Mouse (Mus musculus): Measurements from ENCODE around the gene A530016L24Rik. TPM values are rescaled to one million over a fixed set of nuclear protein-coding genes. Genes with fewer than 3 reads are reported as not detected.

Gene A530016L24Rik
- total RNA-seq, 2 experiments from 2014 or later: 0.74 to 0.95 TPM

DNA sequence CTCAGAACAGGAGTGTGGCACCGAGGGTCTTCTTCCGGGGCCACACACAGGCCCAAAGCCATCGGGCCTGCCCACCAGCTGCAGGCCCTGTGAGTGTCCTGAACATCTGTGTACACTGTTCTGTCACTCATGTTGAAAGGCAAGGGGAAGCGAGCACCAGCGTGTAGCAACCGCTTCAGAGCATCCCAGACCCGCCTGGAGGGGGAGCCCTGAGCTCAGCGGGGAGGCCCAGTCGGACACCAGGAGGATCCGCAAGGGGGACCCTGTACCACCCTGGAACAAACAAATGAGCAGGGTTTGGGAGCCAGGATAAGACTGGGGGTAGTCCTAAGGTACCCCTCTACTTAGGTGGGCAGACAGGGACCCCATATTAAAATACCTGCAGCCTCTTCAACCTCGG, 9.4 kb downstream of the A530016L24Rik start:
- intact Hi-C loops (cut with DNase I): no loop called here
- DNase-seq: no peak

DNA sequence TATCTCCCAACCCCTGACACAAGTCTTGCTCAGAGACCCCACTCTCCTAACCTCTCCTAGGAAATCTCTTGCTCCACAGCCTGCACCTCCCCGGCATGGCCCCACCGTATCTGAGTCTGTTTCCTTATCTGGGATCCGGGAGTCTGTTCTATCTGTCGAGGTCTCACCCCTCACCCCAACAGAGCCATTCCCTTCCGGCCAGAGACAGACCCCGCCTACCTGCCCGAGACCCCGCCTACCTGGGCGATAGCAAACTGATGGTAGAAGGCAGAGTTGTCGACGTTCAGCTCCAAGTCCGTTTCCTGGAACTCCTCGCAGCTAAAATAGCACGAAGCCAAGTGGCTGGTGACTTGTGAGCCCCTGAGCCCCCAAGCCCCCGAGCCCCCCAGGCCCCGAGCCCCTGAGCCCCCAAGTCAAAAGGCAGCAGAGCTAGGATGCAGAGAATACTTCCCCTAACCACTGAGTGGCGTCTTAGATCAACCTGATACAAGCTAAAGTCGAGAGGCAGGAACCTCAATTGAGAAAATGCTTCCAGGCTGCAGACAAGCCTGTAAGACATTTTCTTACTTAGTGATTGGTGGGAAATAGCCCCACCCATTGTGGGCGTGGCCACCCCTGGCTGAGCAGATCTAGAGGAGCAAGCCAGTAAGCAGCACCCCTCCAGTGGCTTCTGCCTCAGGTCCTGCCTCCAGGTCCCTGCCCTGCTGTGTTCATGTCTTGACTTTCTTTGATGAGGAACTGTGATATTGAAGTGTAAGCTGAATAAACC, 13.9 kb downstream of the A530016L24Rik start:
- DNase-seq: no peak
- intact Hi-C loops (cut with DNase I): no loop called here

DNA sequence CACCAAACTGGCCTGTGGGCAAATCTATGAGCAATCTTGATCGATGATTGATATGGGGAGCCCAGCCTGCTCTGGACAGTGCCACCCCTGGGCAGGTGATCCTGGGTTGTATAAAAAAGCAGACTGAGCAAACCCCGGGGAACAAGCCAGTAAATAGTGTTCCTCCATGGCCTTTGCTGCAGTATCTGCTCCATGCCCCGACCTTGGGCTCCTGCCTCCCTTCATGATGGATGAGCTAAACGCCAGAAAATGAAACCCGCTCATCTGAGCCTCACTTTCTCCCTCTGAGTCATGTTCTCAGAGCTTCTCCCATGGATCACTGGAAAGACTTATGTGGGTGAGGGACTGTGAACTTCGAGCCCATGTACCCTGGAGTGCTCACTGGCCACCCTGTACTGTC, 17.0 kb downstream of the A530016L24Rik start:
- intact Hi-C loops (cut with DNase I): no loop called here
- no peak for DNase-seq

DNA sequence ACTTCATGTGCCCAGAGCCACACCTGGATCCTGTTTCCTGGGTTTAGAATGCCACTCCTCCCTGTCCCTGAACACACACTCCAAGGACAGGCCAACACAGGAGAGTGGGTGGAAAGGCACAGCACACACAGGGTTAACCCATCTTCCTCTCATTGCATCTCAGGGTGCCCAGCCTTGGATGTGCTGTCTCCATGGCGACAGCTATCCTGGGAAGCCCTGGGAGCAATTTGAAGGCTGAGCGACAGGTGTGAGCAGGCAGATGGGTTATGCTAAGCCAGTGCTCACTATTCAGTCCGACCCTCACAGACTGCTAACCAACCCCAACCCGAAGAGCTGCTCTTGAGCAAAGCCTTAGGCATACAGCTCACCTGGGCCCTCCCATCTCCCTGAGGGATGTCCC, 18.0 kb downstream of the A530016L24Rik start:
- intact Hi-C loops (cut with DNase I): no loop called here
- peak; percentile 37 for DNase-seq

DNA sequence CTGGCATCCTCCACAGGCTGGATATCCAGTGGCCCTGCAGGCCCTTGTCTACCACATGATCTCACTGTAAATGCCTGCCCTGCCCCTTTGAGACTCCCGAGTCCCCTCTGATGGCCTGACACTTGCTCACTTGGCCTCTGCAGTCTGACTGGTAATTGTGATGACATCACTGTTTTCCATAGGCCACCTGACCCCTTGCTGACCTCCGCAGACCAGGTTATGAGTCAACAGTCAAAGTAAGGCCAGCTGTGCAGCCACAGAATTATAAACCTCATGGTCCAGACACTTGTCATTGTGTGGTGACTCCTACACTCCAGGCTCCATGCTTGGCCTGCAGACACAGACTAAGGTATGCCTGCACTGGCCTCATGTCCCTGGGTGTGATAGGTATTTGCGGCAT, 18.7 kb downstream of the A530016L24Rik start:
- intact Hi-C loops (cut with DNase I): no loop called here
- DNase-seq: no peak

DNA sequence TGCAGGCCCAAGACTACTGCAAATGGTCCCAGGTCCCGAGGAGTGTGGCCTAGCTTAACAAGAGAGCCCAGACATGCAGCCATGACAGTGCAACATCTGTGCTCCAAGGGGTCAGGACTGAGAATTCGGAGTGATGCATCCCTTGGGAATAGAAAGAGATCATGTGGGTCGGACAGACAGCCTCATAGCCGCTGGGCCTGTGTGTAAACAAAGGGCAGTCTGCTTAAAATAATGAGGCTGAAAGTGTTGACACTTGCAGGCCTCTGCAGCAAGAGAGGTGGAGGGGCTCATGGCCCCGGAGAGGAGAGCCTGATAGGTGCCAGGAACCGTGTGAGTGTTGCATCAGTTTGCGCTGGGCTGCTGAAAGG, 21.1 kb downstream of the A530016L24Rik start:
- intact Hi-C loops (cut with DNase I): no loop called here
- no peak for DNase-seq

DNA sequence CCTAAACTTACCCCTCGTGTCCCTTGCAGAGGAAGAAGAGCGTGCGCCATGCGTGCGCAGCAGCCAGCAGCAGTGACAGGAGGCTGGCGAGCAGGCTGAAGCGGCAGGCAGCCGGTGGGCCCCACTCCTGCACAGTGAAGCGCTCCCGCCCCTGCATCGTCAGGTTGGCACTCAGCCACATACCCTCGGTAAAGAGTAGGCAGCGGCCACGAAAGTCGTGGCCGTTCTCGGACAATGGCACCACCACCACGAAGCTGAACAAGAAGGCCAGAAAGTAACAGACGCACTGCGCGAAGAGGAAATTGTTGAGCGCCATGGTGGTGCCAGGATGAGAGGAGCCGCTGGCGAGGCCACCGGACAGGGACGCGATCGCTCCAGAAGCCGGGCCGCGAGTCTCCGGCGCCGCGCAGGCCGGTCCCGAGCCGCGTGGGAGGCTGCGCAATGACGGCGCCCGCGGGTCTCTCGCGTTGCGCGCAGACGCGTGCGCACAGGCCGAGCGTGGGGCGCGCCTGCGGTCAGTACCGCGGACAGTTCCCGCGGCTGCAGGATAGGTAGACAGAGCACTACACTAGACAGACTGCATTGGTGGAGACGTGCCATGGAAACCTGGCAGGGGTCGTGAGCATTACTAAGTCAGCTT, 21.6 kb downstream of the A530016L24Rik start:
- peak; percentile 54 for DNase-seq
- intact Hi-C loops (cut with DNase I): no loop called here

DNA sequence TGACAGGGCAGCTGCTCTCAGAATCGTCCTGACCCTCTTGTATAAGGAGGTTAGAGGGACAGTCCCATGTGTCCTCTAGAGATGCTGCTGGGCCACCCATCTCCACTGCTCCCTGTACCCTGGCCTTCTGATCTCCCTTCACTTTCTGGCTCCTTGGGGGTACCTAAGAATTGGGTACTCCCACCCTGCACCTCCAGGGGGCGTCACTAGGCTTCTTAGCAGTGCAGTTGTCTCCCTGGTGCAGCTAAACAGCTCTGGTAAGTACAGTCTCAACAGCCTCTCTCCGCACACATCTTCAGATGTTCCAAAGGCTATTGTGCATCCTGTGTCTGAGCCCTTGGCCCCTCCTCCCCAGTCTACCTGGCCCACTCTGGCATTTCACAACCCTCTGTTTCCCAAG, 25.6 kb downstream of the A530016L24Rik start:
- no peak for DNase-seq
- intact Hi-C loops (cut with DNase I): no loop called here

DNA sequence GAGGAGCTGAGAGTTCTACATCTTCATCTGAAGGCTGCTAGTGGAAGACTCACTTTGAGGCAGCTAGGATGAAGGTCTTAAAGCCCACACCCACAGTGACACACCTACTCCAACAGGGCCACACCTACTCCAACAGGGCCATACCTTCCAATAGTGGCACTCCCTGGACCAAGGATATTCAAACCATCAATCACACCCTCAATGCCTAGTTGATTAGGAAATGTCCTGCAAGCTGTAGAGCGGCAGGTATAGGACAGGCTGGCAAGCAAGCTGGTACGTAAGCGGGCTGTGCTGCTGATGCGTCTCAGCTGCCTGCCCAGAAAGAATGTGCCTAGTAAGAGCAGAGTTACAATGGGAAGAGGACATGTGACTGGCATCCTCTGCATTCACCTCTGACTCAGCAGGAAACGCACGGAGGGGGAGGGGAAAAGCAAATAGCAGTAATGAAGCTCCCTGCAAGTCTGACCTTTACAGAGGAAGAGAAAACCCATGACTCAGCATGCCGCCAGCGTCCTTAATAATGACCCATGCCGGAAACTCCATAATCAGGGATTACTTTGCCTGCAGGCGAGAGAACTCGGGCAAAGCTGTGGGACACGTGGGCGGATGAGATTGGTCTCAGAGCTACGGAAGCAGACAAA, 27.6 kb downstream of the A530016L24Rik start, which contains the start of gene Tmem179:
Tmem179 (minus strand) TSS at position 51 of the 641 bp plus-strand sequence.
- no peak for DNase-seq
- intact Hi-C loops (cut with DNase I): no loop called here

DNA sequence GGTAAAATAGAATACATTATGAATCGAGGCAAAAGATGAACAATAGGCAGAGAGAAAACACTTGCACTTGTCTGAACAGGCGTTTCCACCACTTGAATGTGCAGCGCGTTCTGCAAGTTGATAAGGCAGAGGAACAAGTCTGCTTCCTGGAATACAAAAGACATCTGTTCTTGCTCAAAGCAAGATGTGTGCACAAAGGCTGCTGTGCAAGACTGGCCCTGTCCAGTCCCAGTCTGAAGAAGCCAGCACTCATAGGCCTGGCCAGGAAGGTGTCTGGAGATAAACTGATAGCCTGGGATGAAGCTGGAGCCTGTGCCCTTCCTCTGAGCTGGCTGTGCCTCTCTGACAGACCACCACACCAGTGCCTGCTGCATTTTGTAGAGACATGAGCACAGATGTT, 28.9 kb downstream of the A530016L24Rik start:
- no peak for DNase-seq
- intact Hi-C loops (cut with DNase I): no loop called here

DNA sequence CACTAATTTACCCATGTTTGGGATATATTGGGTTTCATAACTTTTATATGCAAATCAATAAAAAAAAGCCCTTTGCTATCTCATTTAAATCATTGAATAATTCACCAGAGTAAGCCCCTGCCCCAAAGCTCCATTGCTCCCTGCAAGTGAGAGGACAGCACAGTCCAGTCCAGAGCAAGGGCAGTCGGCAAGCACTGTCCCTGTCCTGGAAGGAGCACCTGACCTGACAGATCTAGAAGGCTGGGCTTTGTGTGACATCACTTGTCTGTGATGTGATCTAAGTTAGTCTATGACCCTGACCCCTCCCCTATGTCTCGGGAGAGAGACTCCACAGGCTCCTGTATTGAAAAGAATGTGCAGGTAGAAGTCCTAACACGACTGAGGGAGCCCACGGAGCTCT, 44.5 kb downstream of the A530016L24Rik start:
- DNase-seq: no peak
- intact Hi-C loops (cut with DNase I): no loop called here

DNA sequence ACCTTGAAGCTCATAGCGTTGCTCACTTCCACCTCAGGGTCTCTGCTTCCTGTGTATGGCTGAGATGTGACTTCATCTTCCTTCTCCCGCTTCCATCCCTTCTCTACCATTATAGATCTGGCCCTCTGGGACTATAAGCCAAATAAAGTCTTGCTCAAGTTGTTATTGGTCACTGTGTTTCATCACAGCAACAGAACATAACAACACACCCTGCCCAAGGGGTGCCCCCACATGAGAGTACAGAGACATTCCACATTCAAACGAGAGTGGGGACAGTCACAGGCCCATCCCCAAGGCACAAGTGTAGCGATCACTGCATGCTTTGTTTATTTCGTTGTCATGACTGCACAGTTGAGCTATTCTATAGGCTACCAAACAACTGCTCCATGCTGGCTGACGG, 48.0 kb downstream of the A530016L24Rik start:
- intact Hi-C loops (cut with DNase I): no loop called here
- DNase-seq: no peak

DNA sequence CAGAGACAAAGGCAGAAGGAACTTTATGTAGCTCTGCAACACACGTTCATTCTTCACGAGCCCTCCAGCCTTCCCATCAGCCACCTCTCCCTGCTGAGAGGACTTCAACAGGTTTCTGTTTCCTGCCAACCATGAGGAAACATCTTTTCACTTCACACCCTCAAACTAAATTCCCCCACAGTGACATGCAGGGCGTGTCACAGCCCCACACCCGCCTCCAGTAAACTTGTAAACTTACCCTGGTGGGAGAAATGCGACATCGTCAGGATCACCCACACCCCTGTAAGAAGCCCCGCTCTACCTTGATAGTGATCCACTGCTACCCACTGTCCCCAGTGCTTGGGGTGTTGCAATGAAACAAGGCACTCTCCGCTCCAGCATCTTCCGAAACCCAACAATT, 49.1 kb downstream of the A530016L24Rik start:
- intact Hi-C loops (cut with DNase I): no loop called here
- DNase-seq: no peak

DNA sequence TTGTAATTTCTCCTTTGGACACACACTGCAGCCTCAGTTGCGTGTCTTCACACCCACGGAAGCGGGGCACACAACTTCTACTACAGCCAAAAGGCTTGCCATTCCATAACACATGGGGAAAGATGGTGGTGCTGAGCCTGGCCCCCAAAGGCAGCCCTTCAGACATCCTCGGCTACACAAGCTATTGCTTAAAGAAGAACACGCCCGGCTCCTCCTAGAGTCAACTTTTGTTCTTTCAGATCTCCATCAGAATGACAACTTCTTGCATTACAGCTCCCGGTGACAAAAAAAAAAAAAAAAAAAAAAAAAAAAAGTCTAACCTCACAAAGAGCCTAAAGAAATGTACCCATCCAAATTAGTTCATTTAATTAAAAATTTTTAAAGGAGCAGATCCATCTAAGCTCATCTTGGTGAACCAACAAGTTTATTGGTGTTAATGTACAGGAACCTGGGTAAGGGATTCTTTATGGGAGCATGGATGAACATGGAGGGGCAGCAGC, 50.3 kb downstream of the A530016L24Rik start:
- intact Hi-C loops (cut with DNase I): no loop called here

DNA sequence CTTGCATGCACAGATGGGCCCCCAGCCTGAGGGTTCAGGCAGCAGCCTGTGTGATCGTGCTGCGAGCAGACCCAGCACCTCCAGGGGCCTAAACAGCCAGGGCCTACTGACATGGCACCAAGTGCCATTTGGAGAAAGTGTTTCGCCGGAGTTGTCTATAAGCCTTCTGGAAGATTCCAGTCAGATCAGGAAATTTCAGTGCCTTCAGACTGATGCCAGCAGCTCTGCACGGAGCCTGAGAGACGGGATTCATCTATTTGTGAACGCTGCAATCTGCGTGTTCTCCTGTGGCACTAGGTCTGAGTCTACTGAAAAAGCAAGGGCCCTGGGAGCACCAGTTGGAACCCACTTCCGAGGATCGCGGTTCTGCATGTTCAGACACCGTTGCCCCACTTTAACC, 51.1 kb downstream of the A530016L24Rik start:
- DNase-seq: no peak
- intact Hi-C loops (cut with DNase I): loop anchor here (5.0 to 10.0 kb wide), 2 partner anchors 393 to 426 kb away; partner anchors contain the start of gene Kif26a

More for the DNA sequence above, 50.3 kb downstream of the A530016L24Rik start:
- DNase-seq: no peak

DNA sequence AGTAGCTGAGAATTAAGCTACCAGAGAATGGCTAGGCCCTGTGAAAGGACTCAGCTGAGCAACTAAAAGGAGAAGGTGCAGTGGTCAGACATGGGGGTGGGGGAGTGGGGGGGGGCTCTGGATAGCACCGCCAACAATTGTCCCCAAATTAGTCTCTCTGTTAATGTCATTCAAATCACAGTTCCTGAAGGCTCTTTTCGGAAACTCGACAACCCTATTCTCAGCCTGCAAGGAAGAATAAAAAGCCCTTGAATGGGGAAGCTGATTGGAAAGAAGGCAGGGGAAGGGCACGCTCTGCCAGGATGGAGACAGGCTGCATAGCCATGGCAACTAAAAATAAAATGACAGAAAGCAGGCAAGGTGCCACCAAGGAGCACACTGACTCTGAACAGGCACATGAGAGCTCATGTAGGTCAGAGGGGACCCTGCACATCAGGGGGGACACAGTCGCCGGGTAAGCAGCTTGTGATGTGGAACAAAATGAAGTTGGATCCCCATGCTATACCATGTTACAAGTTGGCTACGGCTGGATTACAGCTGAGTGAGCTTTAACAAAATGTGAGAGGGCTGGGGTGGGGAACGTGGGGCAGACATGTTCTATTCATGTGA, 52.3 kb downstream of the A530016L24Rik start:
- intact Hi-C loops (cut with DNase I): loop anchor here (5.0 to 10.0 kb wide), 2 partner anchors 394 to 427 kb away; partner anchors contain the start of gene Kif26a
- peak; percentile 67 for DNase-seq

DNA sequence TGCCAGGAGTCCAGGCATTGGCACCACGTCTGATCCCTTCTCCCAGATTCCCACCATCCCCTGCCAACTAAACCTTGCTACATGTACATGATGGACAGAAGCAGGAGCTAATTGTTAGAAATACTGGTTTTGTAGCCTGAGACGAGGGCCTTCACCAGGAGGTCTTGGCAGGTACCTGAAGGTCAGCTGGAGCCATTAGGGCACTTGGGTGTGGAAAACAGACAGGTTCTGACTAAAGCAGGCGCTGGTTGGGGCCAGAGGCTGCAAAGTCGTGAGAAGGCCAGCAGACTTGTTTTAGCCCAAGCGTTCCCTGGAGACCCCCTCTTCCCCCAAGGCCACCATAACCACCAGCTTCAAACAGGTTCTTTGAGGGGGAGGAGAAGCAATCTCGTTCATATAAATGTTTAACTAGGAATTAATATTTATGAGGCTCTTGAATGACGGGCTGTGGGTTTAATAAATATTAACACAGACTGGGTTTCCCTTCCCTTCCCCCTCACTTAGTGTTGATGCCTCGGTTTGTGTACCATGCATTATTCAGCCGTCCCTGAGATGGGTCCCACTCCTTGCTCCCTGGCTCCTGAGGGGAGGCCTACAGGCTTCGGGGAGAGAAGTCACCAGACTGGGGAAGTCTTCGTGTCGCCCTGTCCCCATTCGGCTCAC, 53.1 kb downstream of the A530016L24Rik start:
- intact Hi-C loops (cut with DNase I): loop anchor here (5.0 to 10.0 kb wide), 2 partner anchors 395 to 428 kb away; partner anchors contain the start of gene Kif26a
- no peak for DNase-seq

DNA sequence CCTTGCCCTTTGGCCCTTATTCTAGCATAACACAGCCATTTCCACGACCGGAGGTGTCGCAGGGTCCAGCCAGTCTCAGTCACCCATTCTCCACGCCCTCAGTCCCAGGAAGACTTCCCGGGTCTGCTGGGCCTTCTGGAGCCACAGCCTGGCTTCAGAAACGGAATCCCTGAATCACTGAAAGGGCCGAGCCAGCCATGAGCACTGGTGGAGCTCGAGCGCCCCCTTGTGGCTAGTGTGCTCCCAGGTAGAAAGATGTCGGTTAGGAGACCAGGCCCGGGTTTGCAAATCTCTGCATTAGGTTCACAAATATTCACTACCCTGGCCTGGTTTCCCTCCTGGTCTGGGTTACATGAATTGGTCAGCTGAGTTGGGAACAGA, 53.7 kb downstream of the A530016L24Rik start:
- peak; percentile 94 for DNase-seq
- intact Hi-C loops (cut with DNase I): loop anchor here (5.0 to 10.0 kb wide), 2 partner anchors 396 to 428 kb away; partner anchors contain the start of gene Kif26a

DNA sequence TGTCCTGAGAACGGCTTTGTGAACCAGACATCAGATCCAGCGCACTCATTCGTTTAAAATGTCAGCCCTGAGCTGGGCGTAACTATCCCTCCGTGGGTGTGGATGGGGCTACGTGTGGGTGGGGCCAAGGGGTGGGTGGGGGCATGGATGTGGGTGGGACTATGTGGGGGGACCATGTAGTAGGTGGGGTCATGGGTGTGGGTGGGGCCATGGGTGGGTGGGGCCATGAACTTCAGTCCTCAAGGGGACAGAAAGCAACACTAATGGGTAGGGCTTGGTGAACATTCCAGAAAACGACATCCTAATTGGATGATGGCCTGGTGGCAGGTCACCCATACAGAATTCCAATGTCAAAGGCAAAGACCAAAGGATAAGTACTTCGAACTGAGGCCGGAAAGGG, 54.7 kb downstream of the A530016L24Rik start:
- intact Hi-C loops (cut with DNase I): loop anchor here (5.0 to 10.0 kb wide), 2 partner anchors 397 to 429 kb away; partner anchors contain the start of gene Kif26a
- DNase-seq: no peak

All from left cerebral cortex, postnatal 4 days (tissue).